Mouse (Mus musculus) heart, postnatal 0 days (tissue): ENCODE measurements around the gene Secisbp2.

ENCODE experiments used
- CTCF ChIP-seq: IDR thresholded peaks from 2 replicates; pipeline ENCODE4 v1.5.1; 2016; ENCODE audit warnings: antibody characterized with exemption, control low read depth, low read depth
- EP300 ChIP-seq: IDR thresholded peaks from 2 replicates; pipeline ENCODE4 v1.6.1; 2016; ENCODE audit warnings: antibody characterized with exemption, low read depth

GRCm38 (mm10) chr13:51653961-51654360 lies 2.5 kb downstream of the Secisbp2 start:
- TF ChIP-seq CTCF = no peak
- no peak for TF ChIP-seq EP300
